Mouse (Mus musculus): ENCODE data around the gene Gnpnat1. TPM values are rescaled to one million over a fixed set of nuclear protein-coding genes. Genes with fewer than 3 reads are reported as not detected.

Gene Gnpnat1
- total and polyA plus RNA-seq, 3 experiments: 3.6 to 15.7 (median 10.9) TPM

GRCm38 (mm10) chr14:45365196-45365587 is 39.5 kb downstream of the Gnpnat1 start:
- Histone ChIP-seq H3K4me3 (no peak overlapping the region), H3K27me3 (ENCODE audit: control insufficient read depth, insufficient read depth, low read length) (no peaks in the 10 kb centered on the region), H3K36me3 (ENCODE audit: control insufficient read depth, insufficient read depth, low read length) (no peaks in the 10 kb centered on the region; the same call in 1 of the 2 replicates), H3K27ac (no peak overlapping the region), H3K79me2 (replicated peaks; ENCODE audit: control insufficient read depth, insufficient read depth, low read length) (no peaks in the 10 kb centered on the region), H3K4me1 (ENCODE audit: control insufficient read depth, insufficient read depth, low read length) (no peaks in the 10 kb centered on the region), H3K9ac (ENCODE audit: low read depth, low read length) (no peak overlapping the region)
- 92% methylated on average over 6 of the region's 6 CpGs for WGBS
- intact Hi-C loops (cut with DNase I): no loop called here
- no peak for DNase-seq
- TF ChIP-seq CTCF (IDR thresholded peaks at IDR 0.05) (no peak), POLR2A (IDR thresholded peaks at IDR 0.05; ENCODE audit: insufficient read depth, low read depth, low read length) (no peak), EP300 (IDR thresholded peaks at IDR 0.05; ENCODE audit: insufficient read depth, low read depth, low read length) (no peak)

DNA sequence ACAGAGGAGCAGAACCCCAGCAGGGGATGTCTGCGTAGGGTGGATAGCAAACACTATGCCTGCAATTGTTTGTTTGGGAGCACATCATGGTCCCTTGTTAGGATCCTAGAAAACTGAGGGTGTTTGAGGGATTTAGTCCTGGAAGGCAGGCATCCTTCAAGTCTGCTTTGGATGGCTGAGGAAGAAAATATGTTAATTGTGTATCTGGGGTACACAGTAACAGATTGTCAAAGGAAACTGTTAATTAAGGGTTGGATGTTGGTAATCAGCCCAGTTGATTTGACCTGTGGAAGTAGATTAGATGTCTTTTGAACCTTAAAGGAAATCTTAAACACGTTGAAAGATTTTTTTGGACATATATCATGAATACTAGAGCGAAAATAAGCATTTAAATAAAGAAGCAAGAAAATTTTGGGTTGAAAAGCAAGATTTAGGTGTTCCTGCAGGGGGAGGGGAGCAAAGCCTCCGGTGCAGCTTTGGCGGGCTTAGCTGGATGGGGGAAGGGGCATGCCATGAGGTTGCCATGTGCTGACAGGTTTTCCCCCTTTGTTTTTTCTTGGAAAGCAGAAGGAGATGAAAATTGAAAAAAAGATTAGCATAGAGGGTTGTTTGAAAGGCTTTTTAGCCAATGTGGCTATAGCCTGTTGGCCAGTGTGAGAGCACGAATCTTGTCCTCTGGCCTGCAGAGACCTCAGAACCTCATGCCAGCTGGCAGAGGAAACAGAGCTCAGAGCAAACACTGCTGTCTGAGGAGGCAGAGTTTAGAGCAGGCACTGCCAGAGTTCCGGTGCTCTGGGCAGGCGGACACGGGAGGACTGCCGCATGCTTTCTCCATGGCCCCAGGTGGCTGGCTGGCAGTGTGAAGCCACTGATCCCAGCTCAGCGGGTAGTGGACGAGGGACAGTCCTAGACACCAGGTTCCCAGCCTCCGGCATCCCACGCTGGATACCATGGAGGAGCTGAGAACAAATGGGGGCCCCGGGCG is 40.2 kb downstream of the Gnpnat1 start:
- DNase-seq: peak; percentile 45 to 69
- no peaks in the 10 kb centered on the region for H3K27me3 ChIP-seq (ENCODE audit: control insufficient read depth, insufficient read depth, low read length)
- 69% methylated on average over 16 of the region's 16 CpGs for WGBS
- no peak for TF ChIP-seq EP300 (IDR thresholded peaks at IDR 0.05; ENCODE audit: insufficient read depth, low read depth, low read length)
- TF ChIP-seq CTCF (IDR thresholded peaks at IDR 0.05): no peak
- no peak for TF ChIP-seq POLR2A (IDR thresholded peaks at IDR 0.05; ENCODE audit: insufficient read depth, low read depth, low read length)
- no peak overlapping the region for H3K9ac ChIP-seq (ENCODE audit: low read depth, low read length)
- intact Hi-C loops (cut with DNase I): no loop called here
- H3K4me1 ChIP-seq (ENCODE audit: control insufficient read depth, insufficient read depth, low read length): no peaks in the 10 kb centered on the region
- H3K79me2 ChIP-seq (replicated peaks; ENCODE audit: control insufficient read depth, insufficient read depth, low read length): no peaks in the 10 kb centered on the region
- H3K27ac ChIP-seq: no peak overlapping the region
- H3K4me3 ChIP-seq: no peak overlapping the region
- no peaks in the 10 kb centered on the region; the same call in 1 of the 2 replicates for H3K36me3 ChIP-seq (ENCODE audit: control insufficient read depth, insufficient read depth, low read length)

- TF ChIP-seq POLR2A (IDR thresholded peaks at IDR 0.05; ENCODE audit: insufficient read depth, low read depth, low read length) (peak; percentile 55), EP300 (IDR thresholded peaks at IDR 0.05; ENCODE audit: insufficient read depth, low read depth, low read length) (no peak), CTCF (IDR thresholded peaks at IDR 0.05) (0 out of 2 replicates have a peak, but pooled peaks have one; percentile 14)
- peak within 1 kb of the TSS; percentile 84 for H3K9ac ChIP-seq (ENCODE audit: low read depth, low read length)
- DNase-seq: peak; percentile 98 to 99
- under 1% methylated on average over 71 of the region's 93 CpGs for WGBS
- peaks cover 2% of the 10 kb centered on the region; the same call in 1 of the 2 replicates for H3K36me3 ChIP-seq (ENCODE audit: control insufficient read depth, insufficient read depth, low read length)
- H3K4me3 ChIP-seq: peak within 1 kb of the TSS; percentile 92
- intact Hi-C loops (cut with DNase I): loop anchor here (1.0 kb wide), 1 partner anchor 21 kb away; no protein-coding TSS in a partner anchor
- H3K4me1 ChIP-seq (ENCODE audit: control insufficient read depth, insufficient read depth, low read length): peaks cover 2% of the 10 kb centered on the region; the same call in 1 of the 2 replicates
- H3K27me3 ChIP-seq (ENCODE audit: control insufficient read depth, insufficient read depth, low read length): no peaks in the 10 kb centered on the region
- no peaks in the 10 kb centered on the region; the same call in 1 of the 2 replicates for H3K79me2 ChIP-seq (replicated peaks; ENCODE audit: control insufficient read depth, insufficient read depth, low read length)
- peak within 1 kb of the TSS; percentile 79 for H3K27ac ChIP-seq
Measured at GRCm38 (mm10) chr14:45350931-45351859, 53.5 kb downstream of the Gnpnat1 start, which contains the start of gene Styx. TSS of gene Styx (plus strand) at chr14:45351093.

- peak within 1 kb of the TSS; percentile 84 for H3K4me3 ChIP-seq
- no peaks in the 10 kb centered on the region for H3K27me3 ChIP-seq (ENCODE audit: control insufficient read depth, insufficient read depth, low read length)
- no peaks in the 10 kb centered on the region for H3K4me1 ChIP-seq (ENCODE audit: control insufficient read depth, insufficient read depth, low read length)
- H3K9ac ChIP-seq (ENCODE audit: low read depth, low read length): peak within 1 kb of the TSS; percentile 82
- WGBS: under 1% methylated on average over 44 of the region's 44 CpGs
- no peaks in the 10 kb centered on the region for H3K79me2 ChIP-seq (replicated peaks; ENCODE audit: control insufficient read depth, insufficient read depth, low read length)
- intact Hi-C loops (cut with DNase I): loop anchor here (1.0 to 5.0 kb wide), 2 partner anchors 21 to 58 kb away; no protein-coding TSS in a partner anchor
- H3K27ac ChIP-seq: peak within 1 kb of the TSS; percentile 85
- peaks cover 24% of the 10 kb centered on the region for H3K36me3 ChIP-seq (ENCODE audit: control insufficient read depth, insufficient read depth, low read length)
- TF ChIP-seq POLR2A (IDR thresholded peaks at IDR 0.05; ENCODE audit: insufficient read depth, low read depth, low read length): peak; percentile 87
- peak; percentile 90 for TF ChIP-seq CTCF (IDR thresholded peaks at IDR 0.05)
- 0 out of 2 replicates have a peak, but pooled peaks have one; percentile 62 for TF ChIP-seq EP300 (IDR thresholded peaks at IDR 0.05; ENCODE audit: insufficient read depth, low read depth, low read length)
- peak; percentile 92 to 95 for DNase-seq
Measured at GRCm38 (mm10) chr14:45329589-45330181, 75.0 kb downstream of the Gnpnat1 start, which contains the start of gene Psmc6. TSS of gene Psmc6 (plus strand) at chr14:45329788.

All from heart, adult 2 months (tissue).